Mouse (Mus musculus) kidney, postnatal 25 days (tissue): ENCODE measurements around the gene Traf3.
A peak's percentile ranks its signal among the peaks of the same experiment; 100 is the strongest.

ENCODE experiments used
- DNase-seq, 2 experiments: peaks; one replicate each; pipeline ENCODE4 v3.0.0; 2021; ENCODE audit warnings: mixed read lengths in 2 of 2

The Traf3 gene

DNA sequence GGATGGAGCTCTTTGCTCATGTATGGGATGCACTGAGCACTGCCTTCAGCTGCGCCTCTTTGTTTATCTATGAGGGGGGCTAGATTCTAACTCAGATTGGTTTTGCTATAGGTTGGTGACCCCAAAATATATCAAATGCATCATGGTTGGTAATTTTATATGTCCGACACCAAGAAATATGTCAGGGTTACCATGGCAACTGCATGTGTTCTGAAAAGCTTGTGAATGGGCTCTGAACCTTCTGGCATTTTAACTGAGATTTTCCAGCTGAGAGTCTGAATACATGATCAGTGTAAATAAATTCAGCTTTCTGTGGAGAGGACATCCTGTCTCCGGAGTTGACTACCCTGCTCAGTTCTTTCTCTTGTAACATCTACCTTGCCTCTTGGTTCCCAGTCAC lies 37.8 kb downstream of the Traf3 start:
- DNase-seq: no peak

DNA sequence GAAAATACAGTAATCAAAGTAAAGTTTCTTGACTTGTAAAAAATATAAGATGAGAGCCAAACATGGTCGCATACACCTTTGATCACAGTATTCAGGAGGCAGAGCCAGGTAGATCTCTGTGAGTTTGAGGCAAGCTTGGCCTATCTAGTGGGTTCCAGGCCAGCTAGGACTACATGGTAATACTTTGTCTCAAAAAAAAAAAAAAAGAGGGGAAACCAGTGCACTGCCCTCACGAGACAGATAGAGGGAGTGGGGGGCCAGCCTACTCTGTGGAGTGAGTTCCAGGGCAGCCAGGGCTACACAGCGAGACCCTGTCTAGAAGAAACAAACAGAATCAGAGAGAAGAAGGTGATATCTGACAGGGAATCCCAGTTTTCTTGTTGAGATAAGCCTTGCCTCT lies 41.5 kb downstream of the Traf3 start:
- no peak for DNase-seq

- no peak for DNase-seq
These were observed 45.6 kb downstream of the Traf3 start for GRCm38 (mm10) chr12:111211729-111212128.

GRCm38 (mm10) chr12:111218867-111219266 lies 52.7 kb downstream of the Traf3 start:
- no peak for DNase-seq

- peak in 1 of 2 experiments; percentile 19 for DNase-seq
These were observed 59.1 kb downstream of the Traf3 start for GRCm38 (mm10) chr12:111225197-111225780.

DNA sequence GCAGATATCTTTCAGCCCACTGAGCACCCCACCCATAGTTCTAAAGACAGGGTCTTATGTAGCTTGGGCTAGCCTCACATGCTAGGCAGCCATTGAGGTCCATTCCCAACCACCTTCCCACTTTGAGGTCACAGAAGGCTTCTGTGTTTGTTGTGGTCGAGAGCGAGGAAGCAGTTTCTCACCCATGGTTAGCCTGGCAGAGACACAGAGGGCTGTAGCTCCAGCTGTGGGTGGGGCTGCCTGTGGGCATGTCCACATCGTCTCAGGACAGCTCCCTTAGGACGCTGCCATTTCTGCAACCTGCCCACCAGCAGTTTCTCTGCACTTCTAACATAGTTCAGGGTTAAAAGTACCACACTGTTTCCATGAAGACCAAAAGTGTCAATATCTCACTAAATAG lies 61.2 kb downstream of the Traf3 start:
- DNase-seq: no peak

DNA sequence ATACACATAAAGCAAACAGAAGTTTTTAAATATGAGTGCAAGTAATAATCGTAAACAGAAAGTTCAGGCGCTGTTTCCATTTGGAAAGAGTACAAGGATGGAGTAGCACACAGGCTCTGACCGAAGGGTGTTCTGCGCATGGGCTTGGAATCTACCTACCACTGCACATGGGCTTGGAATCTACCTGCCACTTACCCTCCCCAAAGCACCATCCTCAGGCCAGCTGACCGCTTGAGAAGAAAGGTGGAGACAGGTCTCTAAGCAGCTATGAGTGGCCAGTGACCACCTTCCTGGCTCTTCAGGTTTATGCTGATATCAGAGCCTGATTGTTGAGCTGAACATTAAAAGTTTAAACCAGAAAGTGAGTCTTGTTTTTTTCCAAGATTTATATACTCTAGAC lies 62.3 kb downstream of the Traf3 start:
- no peak for DNase-seq

GRCm38 (mm10) chr12:111230793-111231192 lies 64.6 kb downstream of the Traf3 start:
- DNase-seq: no peak

DNA sequence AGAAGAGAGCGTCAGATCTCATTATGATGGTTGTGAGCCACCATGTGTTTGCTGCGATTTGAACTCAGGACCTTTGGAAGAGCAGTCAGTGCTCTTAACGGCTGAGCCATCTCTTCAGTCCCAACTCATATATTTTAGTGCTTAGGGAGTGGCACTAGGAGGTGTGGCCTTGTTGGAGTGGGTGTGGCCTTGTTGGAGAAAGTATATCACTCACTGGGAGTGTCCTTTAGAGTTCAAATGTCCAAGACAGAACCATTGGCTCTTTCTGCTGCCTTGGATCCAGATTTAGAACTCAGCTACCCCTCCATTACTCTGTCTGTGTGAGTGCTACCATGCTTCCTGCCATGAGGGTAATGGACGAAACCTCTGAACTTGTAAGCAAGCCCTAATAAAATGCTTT lies 67.6 kb downstream of the Traf3 start:
- DNase-seq: no peak

DNA sequence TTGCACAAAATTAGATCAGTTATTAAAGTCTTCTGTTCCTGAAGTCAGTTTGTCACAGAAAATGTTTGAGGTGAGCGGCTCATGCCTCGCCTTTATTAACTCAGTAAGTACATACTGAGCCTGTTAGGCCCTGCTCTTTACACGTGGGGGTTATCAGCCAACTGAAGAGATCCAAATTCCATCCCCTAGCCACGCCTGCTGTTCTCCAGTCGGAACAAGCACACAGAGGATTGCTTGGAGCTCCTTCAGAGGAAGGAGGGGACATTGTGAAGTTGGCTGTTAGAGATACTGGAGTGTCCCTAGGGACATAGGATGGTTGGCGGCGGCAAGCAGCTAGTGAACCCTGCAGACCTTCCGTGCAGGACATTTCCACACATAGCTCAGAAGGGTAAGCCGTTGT lies 68.2 kb downstream of the Traf3 start:
- DNase-seq: no peak

- no peak for DNase-seq
These were observed 69.5 kb downstream of the Traf3 start for GRCm38 (mm10) chr12:111235631-111236030.

- no peak for DNase-seq
These were observed 71.5 kb downstream of the Traf3 start for GRCm38 (mm10) chr12:111237611-111238188.

- DNase-seq: no peak
These were observed 72.2 kb downstream of the Traf3 start for GRCm38 (mm10) chr12:111238345-111238744.

DNA sequence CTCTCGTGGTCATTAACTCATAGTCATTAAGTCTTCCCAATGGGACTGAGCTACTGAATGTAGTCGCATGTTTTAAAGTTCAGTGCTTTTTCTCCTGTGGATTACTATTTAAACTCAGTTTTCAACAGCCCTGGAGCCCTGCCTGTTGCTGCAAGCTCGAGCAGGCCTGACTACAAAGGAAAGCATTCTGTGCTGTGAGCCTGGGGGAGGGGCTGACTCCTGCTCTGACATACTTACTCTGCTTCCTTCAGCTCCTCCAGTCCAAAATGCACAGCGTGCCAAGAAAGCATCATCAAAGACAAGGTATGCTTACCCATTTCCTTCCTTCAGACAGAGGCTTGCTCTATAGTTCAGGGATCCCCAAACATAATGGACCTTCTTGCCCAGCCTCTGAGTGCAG lies 72.6 kb downstream of the Traf3 start:
- peak; percentile 51 to 66 for DNase-seq

DNA sequence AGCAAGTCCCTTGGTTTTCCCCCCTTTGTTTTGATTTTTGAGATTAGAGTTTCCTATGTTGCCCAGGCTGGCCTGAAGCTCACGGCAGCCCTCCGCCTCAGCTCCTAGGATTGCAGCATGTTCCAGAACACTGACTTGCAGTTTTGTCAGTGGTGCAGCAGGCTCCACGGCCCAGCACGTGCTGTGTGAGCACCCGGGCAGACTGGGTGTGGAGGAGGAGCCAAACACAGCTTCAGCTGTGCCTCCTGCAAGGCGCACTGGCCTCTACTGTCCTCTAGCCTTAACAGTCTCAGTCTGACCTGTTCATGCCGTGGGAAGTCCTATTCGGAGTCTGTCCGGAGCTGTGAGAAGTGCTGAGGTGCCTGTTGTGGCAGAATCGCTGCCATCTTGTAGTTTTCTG lies 73.8 kb downstream of the Traf3 start:
- peak; percentile 12 to 62 for DNase-seq

DNA sequence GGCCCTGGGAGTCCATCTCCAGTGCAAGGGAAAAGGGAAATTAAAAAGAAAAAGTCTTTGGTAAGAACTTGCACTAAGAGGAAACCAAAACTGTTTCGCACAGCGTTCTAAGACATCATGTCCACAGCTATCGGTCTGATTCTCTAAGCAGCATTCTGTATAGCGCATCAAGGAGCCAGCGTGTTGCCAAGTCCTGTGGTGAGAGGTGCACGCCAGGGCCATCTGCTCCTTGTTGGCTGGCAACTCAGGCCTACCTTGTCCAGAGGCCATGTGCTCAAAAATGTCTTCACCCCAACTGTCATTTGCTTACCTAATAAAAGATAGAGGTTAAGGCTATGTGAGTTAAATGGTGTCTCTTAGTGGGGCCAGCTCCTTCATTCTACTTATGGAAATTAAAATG lies 75.7 kb downstream of the Traf3 start:
- no peak for DNase-seq

DNA sequence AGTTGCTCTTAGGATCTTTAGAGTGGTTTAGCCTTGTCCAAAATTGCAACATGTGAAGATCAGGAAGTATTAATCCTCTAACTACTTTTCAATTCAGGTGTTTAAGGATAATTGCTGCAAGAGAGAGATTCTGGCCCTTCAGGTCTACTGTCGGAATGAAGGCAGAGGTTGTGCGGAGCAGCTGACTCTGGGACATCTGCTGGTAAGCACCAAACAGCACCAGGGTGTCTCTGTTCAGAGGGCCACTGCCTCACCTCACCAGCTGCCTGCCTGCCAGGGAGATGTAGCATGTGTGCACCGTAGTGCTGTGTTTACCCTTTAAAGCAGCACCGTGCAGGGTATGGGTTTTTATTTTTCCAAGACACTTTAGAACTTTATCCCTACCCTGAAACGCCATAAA lies 76.2 kb downstream of the Traf3 start:
- no peak for DNase-seq

- no peak for DNase-seq
These were observed 77.6 kb downstream of the Traf3 start for GRCm38 (mm10) chr12:111243733-111244132.

DNA sequence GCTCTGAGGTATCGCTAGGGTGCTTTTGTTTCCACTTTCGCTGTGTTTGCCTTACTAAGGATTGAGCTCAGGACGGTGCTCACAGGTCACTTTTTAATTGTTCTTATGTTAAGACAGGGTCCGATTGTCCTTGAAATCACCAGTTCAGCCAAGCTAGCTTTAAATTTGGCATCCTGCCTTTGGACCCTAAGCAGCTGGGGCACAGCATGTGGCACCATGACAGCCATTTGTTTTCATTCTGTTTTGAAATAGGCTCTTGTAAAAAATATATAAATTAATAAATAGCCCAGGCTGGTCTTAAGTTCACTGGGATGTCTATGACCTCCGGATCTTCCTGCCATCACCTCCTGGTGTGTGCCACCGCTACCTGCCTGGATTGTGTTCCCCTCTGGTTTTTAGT lies 78.9 kb downstream of the Traf3 start:
- DNase-seq: no peak

DNA sequence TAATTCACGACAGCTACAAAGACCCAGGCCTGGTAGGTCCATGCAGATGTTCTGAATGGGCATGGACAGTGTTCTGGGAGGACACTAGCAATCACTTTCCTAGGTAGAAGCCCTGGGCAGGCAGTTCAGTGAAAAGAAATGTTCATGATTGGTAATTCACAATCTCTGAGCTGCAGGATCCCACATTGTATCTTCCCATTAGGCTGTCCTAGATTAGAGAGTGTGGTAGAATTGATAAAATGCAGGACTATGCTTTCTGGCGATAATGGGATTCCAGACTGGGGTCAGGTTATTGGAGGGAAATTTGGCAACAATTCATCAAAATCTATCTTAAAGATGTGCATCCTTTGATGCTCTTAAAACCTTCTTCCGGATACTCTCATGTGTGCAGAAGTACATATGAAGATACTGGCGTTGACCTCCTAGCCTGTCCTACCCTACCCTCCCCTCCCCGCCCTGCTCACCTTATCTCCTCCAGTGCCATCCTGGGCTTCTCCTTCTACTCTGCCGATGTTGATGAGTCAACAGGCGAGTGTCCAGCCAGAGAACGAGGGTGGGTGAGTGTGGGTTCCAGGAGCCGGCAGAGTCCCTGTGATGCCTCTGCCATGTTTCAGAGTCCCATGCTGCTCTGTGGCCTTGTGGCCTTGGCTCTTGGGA lies 80.8 kb downstream of the Traf3 start:
- no peak for DNase-seq

DNA sequence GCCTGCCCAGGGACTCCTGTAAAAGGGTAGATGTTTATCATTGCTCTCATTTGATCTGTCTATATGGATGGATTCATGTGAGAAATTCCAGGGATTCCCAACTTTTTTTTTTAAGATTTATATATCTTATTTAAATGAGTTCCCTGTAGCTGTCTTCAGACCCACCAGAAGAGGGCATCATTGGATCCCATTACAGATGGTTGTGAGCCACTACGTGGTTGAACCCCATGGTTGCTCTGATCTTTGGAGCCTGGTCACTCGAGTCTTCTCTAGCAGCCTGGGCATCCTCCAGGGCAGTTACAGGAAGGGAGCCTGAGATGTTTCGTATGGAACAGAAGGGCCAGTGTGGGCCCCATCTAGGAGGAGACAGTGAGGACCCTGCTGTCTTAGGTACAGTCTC lies 82.9 kb downstream of the Traf3 start:
- peak; percentile 47 to 62 for DNase-seq

GRCm38 (mm10) chr12:111250116-111250515 lies 83.9 kb downstream of the Traf3 start:
- no peak for DNase-seq

DNA sequence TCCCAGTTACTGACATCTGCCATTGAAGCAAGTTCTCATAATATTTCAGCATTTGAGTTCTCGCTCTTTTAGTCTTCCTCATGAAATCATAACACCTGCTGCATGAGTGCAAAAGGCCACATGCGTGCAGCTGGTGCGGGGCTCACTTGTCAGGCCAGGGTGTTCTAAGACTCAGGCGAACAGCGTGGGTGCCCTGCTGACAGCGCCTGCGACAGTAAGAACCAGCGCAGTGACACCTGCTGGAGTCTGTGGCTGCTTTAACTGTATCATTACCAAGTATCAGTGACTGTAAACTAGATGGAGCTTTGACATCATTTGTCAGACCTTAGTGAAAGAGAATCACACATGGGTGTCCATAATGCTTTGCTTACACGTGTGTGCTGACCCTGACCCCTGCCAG lies 85.1 kb downstream of the Traf3 start:
- no peak for DNase-seq

DNA sequence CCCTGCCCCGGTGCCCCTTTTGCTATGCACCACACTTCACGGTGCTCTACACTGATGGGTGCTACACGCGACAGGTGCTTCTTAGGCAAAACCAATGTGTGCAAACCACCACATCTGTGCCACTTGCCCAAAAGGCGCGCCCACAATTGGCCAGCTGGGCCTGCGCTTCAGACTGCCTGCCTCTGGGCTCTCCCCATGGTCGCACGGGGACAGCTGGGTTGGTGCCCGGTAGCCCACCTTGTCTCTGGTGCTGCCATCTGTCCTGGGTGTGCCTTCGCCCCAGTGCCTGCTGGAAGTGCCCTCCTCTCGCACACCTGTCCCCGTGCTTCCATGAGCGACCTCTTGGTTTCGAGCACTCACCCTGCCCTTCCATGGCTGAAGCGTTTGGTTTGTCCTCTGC lies 97.5 kb downstream of the Traf3 start:
- no peak for DNase-seq

DNA sequence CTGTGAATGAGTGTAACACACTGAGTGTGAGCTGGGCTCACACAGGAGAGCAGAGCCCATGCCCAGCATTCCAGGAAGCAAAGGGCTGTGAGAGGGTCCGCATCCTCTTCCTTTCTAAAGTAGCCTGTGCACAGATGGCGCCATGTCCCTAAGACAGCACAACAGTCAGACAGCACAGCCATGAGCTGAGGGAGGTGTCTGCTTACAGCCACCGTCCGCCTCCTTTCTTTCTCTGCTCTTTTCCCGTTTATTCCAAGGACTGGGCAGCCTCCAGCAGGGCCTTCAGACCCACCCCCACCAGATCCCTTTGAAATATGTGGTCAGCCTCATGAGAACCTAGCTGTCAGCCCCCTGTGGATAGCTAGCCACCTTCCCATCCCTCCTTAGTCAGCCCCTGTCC lies 99.0 kb downstream of the Traf3 start:
- no peak for DNase-seq
